Mouse (Mus musculus): ENCODE results near the gene Mettl26.

- TF ChIP-seq POLR2A (IDR thresholded peaks at IDR 0.05; ENCODE audit: borderline replicate concordance, insufficient read depth, low read length) (no peak), CTCF (IDR thresholded peaks at IDR 0.05; ENCODE audit: borderline replicate concordance, insufficient read depth, low read depth, low read length) (no peak)
Measured at GRCm38 (mm10) chr17:25864311-25864710, 10.6 kb upstream of the Mettl26 start.

Data from cerebellum, adult 2 months (tissue).